Mouse (Mus musculus) gastrocnemius, postnatal 10 days (tissue): ENCODE measurements at regions not wholly inside any gene's neighbourhood (a gene's known extent, or its start where the extent isn't known, plus 50 kb on each side); places are given as distances from the start of the nearest gene placed in this dataset.

ENCODE experiments used
- DNase-seq: peaks from one replicate; pipeline ENCODE4 v3.0.0; 2021; ENCODE audit warnings: mixed read lengths

DNA sequence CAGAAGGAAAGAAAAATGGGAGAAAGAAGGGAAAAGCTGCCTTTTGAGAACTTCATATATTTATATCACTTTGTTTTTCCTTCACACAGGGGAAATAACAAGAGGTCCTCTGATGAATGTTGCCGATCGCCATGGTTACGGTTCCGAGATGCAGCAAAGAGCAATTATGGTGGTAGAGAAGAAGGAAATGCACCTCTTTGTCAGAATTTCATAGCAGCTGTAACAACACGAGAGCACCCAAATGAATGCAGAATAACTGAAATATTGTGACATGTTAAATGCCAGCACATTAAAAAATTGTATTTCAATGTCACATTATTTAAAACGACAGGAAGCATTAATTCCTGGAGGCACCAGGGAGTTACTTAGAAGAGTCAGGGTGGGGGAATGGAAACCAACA, 279.4 kb downstream of the Mctp2 start:
- no peak for DNase-seq

DNA sequence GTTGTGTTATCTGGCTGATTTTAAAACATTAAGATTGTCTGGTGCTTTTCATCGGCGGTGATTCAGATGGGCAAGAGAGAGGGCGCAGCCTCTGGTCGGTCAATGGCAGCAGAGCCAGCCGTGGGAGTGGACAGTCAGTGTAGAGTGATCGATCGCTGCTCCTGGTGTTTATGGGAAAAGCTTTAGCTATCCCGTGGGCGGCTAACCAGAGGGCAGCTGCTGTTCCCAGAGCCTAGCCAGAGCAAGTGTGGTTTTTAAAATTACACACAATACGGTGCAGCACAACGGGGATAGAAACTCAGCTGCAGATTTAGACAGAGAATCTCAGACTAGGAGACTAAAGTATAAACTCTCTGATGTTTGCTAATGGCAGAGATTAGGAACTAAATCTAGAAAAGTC, 297.3 kb downstream of the Mctp2 start:
- no peak for DNase-seq

DNA sequence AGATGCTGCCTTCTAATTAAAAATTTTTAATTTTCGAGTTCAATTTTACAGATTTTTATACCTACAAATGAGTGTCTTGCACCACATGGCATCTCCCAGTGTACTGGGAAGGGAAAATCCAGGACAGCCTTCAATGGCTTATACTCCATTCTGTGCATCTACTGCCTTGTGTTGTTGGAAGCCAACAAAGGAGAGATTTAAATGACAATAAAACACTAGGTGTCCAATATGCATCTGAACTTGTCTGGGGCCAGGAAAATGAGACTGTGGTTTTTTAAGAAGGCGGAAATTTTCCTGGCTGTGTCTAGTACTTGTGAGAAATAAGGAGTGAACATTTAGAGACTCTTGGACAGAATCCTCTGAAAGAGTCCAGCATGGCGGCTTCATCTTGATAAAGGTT, 302.1 kb downstream of the Mctp2 start:
- DNase-seq: no peak

DNA sequence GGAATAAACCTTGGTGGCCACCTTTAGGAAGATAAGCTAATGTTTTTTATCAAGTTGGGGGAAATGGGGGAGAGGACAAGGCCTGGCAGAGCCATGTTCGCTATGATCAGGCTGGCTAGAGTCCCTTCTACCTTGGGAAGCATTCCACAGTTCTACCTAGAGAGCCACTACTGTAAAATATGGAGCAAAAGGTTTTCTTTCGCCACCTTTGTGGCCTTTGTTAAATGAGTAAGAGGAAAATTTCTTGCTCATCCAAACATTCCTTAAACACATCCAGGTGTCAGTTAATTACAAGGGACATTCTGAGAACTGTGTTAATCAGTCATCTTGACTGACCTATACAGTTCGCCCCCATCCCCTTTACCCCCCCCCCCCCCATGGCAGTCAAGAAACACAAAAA, 313.9 kb downstream of the Mctp2 start:
- no peak for DNase-seq

DNA sequence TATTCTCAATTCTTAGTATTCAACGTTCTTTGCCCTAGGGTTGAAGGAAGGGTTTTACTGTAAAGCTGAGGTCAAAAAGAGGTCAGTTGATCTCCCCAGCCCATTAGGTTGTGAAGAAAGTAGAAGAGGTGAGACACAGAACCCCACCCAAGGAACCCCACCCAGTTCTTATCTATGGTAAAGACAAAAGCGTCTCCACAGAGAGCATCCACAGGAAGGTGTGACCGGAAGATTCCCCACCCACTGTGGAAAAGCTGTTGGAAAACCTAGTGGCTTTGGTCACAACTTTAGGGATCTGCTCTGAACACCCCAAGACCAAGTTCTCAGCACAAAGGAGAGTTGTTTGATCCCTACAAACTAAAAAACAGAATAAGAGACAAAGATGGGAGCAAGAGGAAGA, 314.6 kb downstream of the Mctp2 start:
- no peak for DNase-seq

DNA sequence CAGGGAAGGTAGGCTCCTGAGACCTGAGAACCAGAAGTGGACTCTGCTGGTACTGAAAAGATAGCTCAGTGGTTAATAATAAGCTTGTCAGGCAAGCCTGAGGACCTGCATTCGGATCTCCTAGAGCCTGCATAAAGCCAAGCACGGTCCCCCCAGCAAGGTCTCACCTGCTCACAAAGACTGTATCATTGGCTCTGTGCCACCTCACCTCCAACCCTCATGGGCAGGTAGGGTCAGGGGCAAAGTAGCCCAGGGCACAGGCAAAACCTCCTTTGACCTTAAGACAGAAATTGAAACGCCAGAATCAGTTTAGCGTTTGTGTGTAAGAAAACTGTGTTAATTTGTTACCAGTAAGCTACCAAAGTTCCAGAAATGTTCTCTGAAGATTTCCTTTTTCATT, 315.2 kb downstream of the Mctp2 start:
- DNase-seq: no peak

DNA sequence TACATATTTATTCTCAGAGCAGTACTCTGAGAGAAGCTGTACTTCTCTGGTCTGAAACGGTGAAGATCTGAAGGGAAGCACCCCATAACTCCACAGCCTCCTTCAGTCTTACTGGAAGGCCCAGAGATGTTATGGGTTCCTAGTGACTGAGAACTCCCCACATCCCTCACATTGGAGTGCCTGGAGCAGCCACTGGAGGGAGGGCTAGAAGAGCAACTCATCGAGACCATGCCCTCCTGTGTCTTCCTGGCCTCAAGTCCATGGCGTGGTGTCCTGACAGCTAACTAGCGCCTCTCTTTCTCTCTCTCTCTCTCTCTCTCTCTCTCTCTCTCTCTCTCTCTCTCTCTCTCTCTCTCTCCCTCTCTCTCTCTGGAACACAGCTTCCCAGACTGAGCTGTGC, 340.4 kb downstream of the Mctp2 start:
- DNase-seq: no peak

DNA sequence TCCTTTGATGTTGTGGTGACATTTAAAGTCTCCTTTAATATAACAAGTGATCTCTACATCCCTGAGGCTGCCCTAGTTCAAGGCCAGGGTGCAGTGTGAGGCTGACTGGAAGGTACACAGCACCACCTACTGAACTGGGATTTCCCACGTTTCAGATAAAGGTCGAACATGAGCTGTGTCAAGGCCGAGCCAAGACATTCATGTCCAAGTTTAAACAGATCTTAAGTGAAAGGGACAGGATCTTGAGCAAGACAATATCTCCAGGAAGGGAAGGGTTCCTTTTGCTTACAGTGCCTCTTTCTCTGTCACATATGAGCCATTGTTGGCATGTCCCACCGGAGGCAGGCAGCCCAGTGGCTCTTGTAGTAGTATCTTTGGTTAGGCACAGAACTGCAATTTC, 343.0 kb downstream of the Mctp2 start:
- DNase-seq: no peak

DNA sequence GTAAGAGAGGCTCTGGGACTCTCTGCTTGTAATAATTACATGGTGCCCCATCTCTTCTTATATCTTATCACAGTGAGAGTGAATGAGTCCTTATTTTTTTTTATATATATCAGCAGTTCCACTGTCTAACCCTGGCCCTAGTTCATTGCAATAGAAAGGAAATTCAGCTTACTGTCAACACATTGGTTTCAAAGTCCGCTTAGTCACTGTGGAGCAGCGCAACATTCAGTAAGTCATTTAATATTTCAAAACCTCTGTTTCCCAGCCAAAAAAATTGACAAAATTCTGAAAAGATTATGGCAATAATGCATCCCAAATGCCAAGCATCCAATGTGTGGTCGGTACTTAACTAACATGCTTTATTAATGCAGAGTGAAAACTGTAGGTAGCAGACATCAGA, 343.6 kb downstream of the Mctp2 start:
- DNase-seq: no peak

DNA sequence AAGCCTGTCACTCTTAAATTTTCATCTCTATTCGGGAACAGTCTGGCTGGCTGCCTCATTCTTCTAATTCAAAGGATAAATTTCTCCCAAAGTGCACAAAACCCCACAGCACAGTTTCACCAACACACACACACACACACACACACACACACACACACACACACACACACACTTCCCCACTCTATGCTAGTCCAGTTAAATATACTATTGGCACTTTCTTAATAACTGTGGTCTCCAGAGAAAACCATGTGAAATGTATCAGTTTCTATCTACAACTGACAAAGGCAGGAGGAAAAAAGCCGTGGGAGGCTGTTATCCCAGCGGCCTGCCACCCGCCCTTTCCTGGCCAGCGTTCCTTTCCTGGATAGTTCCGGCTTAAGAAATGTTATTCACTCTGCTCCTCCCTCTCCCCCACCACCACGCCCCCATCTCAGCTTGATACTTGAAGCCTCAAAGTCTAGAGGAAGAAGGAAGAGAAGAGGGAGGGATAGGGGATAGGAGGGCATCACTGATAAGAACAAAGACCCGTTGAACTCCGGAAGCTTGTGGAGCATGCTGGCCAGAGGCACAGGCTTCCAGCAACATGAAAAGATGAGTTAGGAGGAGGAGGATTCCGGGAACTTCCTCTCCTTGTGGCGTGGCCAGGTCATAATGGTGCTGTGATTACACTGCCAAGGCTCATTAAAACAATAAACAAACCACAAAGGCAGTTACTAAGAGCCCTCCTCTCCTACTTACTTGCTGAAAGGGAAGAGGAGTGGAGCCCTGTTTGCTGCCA, 345.8 kb downstream of the Mctp2 start:
- peak; percentile 27 for DNase-seq

DNA sequence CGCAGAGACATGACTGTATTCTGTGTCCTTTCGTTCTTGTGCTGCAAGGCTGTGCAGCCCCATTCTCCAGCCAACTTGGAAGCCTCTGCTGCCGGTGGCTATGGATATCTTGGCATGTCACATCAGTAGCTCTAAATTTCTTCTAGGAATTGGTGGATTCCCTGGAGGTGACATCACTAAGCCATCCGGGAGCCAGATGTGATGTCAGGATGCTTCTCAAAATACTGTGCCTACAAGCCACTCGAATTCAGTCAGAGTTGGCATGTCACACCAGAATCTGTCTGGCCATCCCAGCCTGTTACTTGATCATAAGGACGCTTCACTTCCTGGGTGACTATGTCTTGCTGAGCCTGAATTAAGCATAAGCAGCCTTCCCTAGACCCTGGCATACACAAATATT, 359.9 kb downstream of the Mctp2 start:
- peak; percentile 22 for DNase-seq

DNA sequence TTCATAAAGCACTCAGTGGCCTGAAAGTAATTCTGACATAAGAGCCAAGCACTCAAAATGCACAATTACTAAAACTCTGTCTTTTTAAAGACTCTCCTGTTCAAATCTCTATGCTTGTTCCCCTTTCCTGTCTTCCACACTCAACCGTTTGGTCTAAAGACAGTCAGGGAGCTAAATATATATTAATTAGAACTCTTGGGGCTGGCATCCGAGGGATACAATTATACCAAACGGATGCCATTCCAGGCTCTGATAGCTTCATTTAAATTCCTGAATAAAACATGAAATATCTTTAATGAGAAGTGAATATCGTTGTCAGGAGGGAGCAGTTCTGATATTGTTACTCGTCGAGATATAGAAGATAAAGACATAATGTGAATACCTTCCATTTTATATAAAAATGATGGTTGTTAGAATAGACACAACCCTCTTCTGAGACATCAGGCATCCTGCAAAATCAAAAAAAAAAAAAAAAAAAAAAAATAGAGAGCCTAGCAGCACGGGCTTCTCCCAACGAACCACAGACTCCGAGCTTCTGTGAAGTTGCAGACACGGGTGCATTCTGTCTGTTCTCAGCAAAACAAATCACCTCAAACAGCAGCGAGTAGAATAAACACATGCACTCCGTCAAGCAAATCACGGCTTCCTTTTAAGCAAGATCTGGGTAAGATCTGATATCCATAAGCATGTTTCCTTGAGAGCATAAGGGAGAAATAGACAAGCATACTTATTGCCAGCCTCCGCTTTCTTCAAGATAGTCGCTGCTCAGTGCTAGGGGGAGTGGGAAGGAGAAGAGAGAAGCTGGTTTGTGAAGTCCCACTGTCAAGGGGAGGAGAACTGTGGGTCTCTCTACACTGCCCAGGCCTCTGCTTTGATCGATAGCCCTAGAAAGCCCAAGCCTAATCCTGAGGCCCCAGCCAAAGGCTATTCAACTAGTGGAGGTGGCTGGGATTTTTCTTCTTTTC, 363.0 kb downstream of the Mctp2 start:
- no peak for DNase-seq

DNA sequence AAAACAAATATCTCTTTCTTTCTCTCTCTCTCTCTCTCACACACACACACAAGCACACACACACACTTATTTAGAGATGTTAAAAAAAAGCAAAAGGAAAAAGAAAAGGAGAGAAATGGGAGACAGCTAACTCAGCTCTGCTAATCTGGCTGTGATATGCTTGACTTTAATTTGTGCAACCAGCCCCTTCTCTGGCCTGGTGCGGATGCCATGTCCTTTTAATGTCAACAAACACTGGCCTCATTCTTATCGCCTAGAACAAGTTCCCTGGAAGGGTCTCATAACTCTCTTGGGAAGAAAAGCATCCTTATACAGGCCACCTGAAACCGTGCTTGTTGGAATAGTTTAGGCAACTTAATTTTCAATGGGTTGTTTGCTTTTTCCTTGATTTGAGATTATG, 368.7 kb downstream of the Mctp2 start:
- no peak for DNase-seq

DNA sequence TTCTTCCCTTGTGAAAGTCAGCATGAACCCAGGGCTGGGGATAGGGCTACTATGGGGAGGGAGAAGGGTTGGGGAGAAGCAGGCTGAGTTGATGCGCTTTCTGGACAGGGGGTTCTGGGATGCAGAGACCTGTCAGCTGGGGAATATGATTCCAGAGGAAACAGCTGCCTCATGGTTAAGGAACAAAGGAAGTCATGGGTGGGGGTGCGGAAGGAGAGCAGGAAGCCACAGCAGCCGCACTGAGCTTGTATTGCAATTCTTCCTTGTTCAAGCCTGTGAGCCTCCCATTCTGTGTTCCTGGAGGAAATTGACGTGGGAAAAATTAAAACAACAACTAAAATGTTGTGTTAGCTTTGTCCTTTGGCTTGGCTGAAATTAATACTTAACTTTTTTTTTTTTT, 369.7 kb downstream of the Mctp2 start:
- no peak for DNase-seq
